Mouse (Mus musculus) activated CD4-positive, CD25-positive, alpha-beta regulatory T cell, adult 4 months (primary cell): ENCODE results near the gene Olfr557. TPM values are rescaled to one million over a fixed set of nuclear protein-coding genes. Genes with fewer than 3 reads are reported as not detected.

Experiments
- ATAC-seq: one replicate; pipeline ENCODE4 v1.8.0; 2017
- polyA plus RNA-seq, 2 experiments: library from polyadenylated mRNA; unstranded; fragments of 100-300 nt; shearing (Covaris generic); gene quantifications; one replicate each; pipeline ENCODE4 v1.2.1; 2017

The Olfr557 gene
- not detected for polyA plus RNA-seq

DNA sequence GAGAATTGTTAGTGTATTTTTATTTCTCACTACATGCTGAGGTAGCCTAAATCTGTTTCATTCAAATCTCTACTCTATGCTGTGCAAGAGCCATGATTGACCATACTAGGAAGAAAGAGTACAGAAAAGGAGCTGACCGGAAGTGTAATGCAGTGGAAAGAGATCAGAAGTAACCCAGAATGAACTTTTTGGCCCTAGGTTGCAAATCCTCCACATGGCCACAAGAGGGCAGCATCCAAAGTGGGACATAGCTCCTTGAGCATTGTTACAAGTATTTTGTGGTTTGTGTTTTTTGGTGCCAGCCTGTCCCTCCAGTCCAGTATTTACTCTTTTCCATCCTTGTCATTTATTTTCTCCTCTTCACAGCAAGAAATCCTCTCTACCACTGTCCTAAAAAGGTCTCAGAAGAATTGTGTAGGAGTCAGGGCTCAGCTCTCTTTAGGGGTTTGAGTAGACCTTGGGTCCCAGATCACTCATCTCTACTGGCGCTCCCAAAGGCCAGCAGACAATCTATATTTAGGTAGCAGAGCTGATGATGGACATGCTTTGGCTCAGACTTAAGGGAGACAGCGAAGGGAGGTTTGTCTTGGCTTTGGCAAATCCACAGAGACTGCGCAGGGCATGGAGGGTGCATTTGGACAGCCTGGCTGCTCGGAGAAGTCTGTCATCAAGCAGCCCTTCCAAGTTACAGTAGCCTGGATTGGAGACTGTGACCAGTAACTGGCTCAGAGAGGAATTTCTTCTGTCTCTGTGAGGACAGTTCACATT lies at the start of gene Olfr557:
Gene Olfr557, plus strand, starts transcription at position 553 of the 768 bp plus-strand sequence.
- peak; percentile 76 for ATAC-seq

DNA sequence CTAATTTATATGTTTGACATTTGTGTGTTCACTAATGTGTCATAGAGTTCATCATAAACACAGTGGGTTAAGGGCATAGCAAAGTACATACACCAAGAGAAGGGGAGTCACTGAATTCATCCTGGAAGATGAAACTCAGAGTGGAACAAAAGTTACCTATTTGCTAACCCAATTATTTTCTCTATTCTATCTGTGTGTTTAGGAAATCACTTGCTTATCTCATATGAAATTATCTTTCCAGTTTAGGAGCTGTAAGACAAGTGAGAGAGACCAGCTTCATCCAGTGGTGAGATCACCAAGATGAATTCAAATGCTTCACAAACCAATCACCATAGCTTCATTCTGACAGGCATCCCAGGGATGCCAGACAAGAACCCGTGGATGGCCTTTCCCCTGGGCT lies 37.2 kb upstream of the Olfr557 start, which contains the start of gene Olfr555:
Gene Olfr555, plus strand, starts transcription at position 301 of the 400 bp plus-strand sequence.
- no peak for ATAC-seq

DNA sequence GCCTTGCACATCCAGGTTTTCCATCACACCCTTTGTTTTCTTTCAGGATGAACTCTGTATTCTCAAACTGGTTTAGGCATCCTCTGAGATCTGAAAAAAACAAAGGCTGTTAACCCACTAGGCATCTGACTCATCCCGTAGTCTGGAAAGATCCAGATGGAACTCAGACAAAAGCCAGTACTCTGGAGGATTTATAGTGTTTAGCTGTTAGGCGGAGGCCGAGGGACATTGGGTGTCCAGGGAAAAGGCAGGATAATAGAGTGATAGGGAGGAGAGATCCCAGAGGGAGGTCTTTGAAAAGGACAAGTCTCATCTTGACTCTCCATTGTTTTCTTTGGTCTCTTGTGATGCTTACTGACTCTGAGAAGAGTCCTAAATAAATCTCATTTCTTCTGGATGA lies 31.1 kb upstream of the Olfr557 start, which contains the start of gene Olfr556:
Gene Olfr556, plus strand, starts transcription at position 301 of the 400 bp plus-strand sequence.
- ATAC-seq = no peak

DNA sequence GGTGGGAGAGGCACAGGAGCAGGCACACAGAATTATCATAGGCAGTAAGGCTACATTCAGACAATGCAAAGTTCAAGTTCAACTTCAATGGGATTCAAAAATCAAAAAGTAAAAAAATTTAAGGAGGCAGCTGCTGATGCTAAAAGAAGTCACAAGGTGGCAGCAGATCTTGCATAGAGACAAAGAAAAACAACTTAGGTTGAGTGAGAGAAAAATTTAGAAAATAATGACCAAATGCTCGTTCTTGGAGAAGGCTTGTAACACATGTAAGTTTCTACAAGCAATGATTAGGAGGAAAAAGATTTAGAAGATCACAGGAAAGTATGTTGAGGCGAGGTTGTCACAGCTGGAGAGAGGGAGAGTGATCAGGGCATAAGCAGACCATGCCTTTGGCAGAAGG lies 30.3 kb upstream of the Olfr557 start:
- no peak for ATAC-seq

DNA sequence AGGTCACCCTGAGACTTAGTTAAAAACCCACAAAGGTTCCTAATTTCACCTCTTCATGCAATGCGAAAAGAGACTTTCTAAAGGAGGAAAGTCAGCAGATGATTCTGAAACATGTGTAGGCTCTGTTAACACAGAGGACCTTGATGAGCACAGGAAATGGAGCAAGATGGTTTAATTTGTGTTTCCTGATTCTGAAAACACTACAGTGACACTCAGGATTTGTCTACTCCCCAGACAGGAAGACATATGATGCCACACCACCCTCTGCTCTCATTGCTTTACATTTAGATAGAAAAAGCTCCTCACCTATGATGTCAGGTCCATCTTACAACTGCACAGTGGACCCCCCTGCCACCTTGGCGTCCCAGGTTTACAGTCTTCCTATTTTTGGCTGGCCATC lies 19.5 kb upstream of the Olfr557 start:
- ATAC-seq = no peak

DNA sequence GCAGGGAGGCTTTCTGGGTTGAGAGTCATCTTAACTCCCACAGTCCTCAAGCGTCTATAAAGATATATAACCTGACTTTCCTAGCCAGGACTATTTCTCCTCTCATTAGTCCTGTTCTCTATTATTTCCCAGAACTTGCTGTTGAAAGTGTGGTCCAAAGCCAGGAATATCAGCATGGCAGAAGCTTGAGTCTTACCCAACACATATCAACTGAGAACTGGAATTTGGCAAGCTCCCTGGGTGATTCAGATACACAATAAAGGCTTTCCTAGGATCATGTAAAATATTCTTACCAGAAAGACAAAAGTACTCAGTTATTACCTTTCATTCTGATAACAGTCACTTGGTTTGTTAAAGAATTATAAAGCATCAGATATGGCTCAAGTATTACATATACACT lies 13.8 kb upstream of the Olfr557 start:
- no peak for ATAC-seq

DNA sequence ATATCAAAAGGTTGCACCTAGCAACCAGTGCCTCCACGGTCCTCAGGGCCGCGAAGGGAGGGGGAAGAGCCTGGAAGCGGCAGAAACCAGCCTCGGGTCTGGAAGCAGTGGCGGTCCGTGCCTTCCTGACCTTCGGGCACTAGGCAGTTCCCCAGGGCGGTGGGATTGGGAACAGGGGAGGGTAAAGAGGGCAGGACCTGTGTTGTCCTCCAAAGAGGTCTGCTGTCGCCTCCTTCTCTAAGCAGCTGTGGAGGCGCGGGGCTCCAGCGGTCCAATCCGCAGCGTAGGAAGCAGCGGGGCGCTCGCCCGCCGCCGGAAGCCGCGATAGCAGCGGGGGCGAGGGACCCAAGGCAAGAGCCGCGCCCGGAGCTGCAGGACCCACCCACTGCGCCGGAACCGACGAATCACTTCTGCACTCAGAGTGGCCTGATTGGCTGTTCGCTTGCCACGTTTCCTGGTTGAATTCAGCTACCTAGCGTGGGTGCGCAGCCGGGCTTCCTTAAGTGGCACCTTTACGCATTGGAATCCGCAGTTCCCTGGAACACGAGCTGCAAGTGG lies 8.7 kb upstream of the Olfr557 start, which contains the start of gene Trim68:
Gene Trim68, minus strand, starts transcription at position 384 of the 558 bp plus-strand sequence.
- peak; percentile 100 for ATAC-seq

DNA sequence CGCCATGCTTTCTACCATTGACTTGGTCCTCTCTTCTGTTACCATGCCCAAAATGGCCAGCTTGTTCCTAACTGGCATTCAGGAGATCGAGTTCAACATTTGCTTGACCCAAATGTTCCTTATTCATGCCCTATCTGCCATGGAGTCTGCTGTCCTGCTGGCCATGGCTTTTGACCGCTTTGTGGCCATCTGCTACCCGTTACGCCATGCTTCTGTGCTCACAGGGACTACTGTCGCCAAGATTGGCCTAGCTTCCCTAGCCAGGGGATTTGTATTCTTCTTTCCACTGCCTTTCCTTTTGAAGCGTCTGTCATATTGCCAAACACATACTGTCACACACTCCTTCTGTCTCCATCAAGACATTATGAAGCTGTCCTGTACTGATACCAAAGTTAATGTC lies 2.8 kb downstream of the Olfr557 start:
- no peak for ATAC-seq

DNA sequence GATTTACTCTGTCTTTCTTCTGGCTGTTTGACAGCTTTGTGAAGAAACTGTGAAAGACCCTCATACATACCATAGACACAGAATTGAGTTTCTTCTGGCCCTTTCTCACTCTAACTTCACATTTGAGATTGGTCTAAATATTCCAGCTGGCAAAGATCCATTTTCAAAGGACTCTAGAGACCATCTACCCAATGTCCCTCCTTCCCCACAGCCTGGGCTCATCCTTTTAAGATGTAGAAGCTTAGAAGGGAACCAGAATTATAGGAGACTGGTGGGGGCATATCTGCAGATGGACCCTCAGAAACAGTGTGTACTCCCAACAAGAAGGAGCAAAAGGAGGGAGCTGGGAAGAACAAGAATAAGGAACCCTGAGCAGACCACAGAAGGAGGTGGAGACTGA lies 6.2 kb downstream of the Olfr557 start, which contains the start of gene Olfr558:
Gene Olfr558, plus strand, starts transcription at position 301 of the 400 bp plus-strand sequence.
- no peak for ATAC-seq

DNA sequence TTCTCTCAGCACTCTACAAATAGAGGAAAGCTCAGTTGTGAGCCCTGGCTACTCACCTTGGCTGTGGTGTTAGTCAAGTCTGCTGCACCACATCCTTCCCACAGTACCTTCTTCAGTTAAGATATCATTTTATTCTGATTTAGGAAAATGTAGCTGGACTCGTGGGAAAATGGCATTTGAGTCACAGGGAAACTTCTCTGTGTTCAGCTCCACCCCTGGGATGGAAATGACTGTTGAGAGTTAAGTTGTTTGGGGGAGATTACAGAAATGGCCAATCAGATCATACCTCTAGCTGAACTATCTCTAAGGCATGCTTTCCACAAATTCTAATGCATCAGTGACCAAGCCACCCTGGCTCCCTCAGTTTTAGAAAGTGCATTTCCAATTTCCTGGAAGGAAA lies 23.3 kb downstream of the Olfr557 start, which contains the start of gene Olfr33:
Gene Olfr33, minus strand, starts transcription at position 101 of the 400 bp plus-strand sequence.
- ATAC-seq = no peak

DNA sequence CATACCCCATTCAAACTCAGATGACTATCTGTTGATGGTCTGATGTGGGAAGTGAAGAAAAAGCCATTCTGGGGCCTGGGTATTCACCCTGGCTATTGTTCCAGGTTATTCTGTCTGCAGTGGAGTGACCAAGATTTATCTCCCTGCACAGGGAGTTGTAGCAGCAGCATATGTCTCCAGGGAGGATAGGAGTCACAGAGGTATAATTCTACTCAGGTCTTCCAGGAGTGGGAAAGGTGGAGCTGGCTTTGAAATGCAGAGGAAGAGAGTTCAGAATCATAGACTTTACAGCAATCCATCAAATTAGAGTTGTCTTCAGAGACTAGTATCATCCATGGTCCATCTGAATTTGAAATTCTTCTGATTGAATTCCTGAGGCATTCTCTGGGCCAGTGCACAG lies 31.7 kb downstream of the Olfr557 start, which contains the start of gene Olfr559:
Gene Olfr559, minus strand, starts transcription at position 101 of the 400 bp plus-strand sequence.
- ATAC-seq = no peak

DNA sequence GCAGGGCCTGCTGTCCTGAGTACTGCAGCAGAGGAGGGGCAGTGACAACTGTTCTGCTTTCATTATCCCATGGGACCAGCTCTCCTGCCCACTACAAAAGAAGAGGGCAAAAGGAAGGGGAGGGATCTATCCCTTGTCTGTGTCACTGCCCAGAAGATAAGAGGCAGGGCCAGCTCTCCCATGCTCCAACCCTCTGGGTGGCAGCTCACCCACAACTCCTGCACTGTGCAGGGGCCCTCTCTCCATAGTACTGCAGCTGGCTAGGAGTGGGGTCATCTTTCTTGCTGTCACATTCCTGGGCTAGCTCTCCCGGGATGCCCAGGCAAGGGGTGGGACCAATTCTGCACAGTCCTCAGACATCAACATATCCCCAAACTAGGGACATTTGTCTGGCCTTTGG lies 38.1 kb downstream of the Olfr557 start:
- no peak for ATAC-seq

DNA sequence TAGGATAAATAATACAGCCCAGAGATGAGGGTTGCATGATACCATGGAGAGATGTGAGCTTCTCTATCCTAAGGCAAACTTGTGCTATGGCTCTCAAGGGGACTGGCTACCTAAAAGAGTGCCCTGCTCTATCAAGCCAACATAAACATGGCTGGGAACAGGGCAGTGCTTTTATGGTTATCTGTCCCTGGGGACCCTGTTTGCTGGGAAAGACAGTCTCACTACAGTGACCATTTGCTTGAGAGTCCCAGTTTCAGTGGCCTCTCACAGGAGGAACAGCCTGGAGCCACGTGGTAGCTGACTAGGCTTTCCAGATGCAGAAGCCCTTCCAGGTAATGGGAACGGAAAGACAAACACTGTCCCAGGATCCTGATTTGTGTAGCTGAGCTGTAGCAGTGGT lies 42.0 kb downstream of the Olfr557 start:
- no peak for ATAC-seq

Other genes starting within 250 kb of the Olfr557 start
- under 1 TPM in 1 of 2 experiments, not detected in 1; 0.29 TPM for gene Olfr543, start 214.2 kb upstream of the Olfr557 start, polyA plus RNA-seq
- gene Olfr544, start 207.6 kb upstream of the Olfr557 start, polyA plus RNA-seq = under 1 TPM in 1 of 2 experiments, not detected in 1; 0.17 TPM
- gene Olfr545, start 196.3 kb upstream of the Olfr557 start, polyA plus RNA-seq = not detected
- gene Olfr547, start 161.2 kb upstream of the Olfr557 start, polyA plus RNA-seq = not detected
- gene Olfr548-ps1, start 155.0 kb upstream of the Olfr557 start, polyA plus RNA-seq = not detected
- gene Olfr549, start 146.0 kb upstream of the Olfr557 start, polyA plus RNA-seq = not detected
- 10 to 100 TPM in 1 of 2 experiments, 1 to 10 TPM in 1; 9.7 to 10.3 TPM for gene Trim21, start 130.4 kb upstream of the Olfr557 start, polyA plus RNA-seq
- under 1 TPM in 1 of 2 experiments, not detected in 1; 0.11 TPM for gene Olfr550, start 124.5 kb upstream of the Olfr557 start, polyA plus RNA-seq
- under 1 TPM in 1 of 2 experiments, not detected in 1; 0.08 TPM for gene Olfr551, start 104.0 kb upstream of the Olfr557 start, polyA plus RNA-seq
- not detected for gene Olfr552, start 98.1 kb upstream of the Olfr557 start, polyA plus RNA-seq
- not detected for gene Olfr553, start 77.7 kb upstream of the Olfr557 start, polyA plus RNA-seq
- not detected for gene Olfr554, start 57.5 kb upstream of the Olfr557 start, polyA plus RNA-seq
- gene Olfr555, start 37.1 kb upstream of the Olfr557 start, polyA plus RNA-seq = not detected
- gene Olfr556, start 31.0 kb upstream of the Olfr557 start, polyA plus RNA-seq = under 1 TPM in 1 of 2 experiments, not detected in 1; 0.12 TPM
- gene Trim68, start 8.6 kb upstream of the Olfr557 start, polyA plus RNA-seq = 1 to 10 TPM; 9.2 to 9.3 TPM
- not detected for gene Olfr558, start 6.3 kb downstream of the Olfr557 start, polyA plus RNA-seq
- not detected for gene Olfr33, start 23.2 kb downstream of the Olfr557 start, polyA plus RNA-seq
- not detected for gene Olfr559, start 31.6 kb downstream of the Olfr557 start, polyA plus RNA-seq
- not detected for gene Olfr560, start 63.5 kb downstream of the Olfr557 start, polyA plus RNA-seq
- not detected for gene Olfr78, start 63.6 kb downstream of the Olfr557 start, polyA plus RNA-seq
- not detected for gene Olfr561, start 75.3 kb downstream of the Olfr557 start, polyA plus RNA-seq
- gene Olfr564, start 107.6 kb downstream of the Olfr557 start, polyA plus RNA-seq = not detected
- under 1 TPM in 1 of 2 experiments, not detected in 1; 0.16 TPM for gene Olfr566, start 162.9 kb downstream of the Olfr557 start, polyA plus RNA-seq
- gene Olfr568, start 181.2 kb downstream of the Olfr557 start, polyA plus RNA-seq = not detected
- not detected for gene Olfr569, start 195.0 kb downstream of the Olfr557 start, polyA plus RNA-seq
- gene Olfr570, start 198.7 kb downstream of the Olfr557 start, polyA plus RNA-seq = not detected
- not detected for gene Olfr571, start 221.6 kb downstream of the Olfr557 start, polyA plus RNA-seq
- not detected for gene Olfr572, start 228.5 kb downstream of the Olfr557 start, polyA plus RNA-seq
- gene Olfr573-ps1, start 246.7 kb downstream of the Olfr557 start, polyA plus RNA-seq = not detected